ENCODE assay signal across 35 mouse cellular contexts in genomic region chr14:114038611-114039312, GRCm38 (mm10).
"Had no signal": no experiment of that assay in that cellular context is flagged by ENCODE, and none has a peak within 500 bp of the region (broad histone marks: within the 10 kb centered on the region; RNA-seq: fewer than 3 reads in every experiment).

No protein-coding gene starts in this region.

- DNase-seq: heart, postnatal 10 days; heart, postnatal 14 days; heart, postnatal 36 days; heart, postnatal 4 days; kidney, adult 11 months; kidney, adult 18-20 months; kidney, adult 2 months; kidney, adult 8-10 months; kidney, adult 9 months; kidney, postnatal 10 days; kidney, postnatal 14 days; kidney, postnatal 25 days; kidney, postnatal 36 days; kidney, postnatal 4 days; layer of hippocampus, adult 9-11 months; layer of hippocampus, postnatal 36 days had no signal

- H3K9ac ChIP-seq: heart, embryonic 12.5 days; heart, embryonic 13.5 days; heart, embryonic 15.5 days; hindbrain, embryonic 12.5 days; hindbrain, embryonic 13.5 days; hindbrain, embryonic 14.5 days; hindbrain, embryonic 15.5 days; intestine, embryonic 15.5 days; kidney, embryonic 15.5 days had no signal

- H3K4me3 ChIP-seq: heart, embryonic 12.5 days; heart, embryonic 13.5 days; heart, embryonic 15.5 days; hindbrain, embryonic 10.5 days; hindbrain, embryonic 12.5 days; hindbrain, embryonic 13.5 days; hindbrain, embryonic 15.5 days; intestine, embryonic 15.5 days; kidney, embryonic 15.5 days; layer of hippocampus, adult 2 months; left cerebral cortex, adult 2 months had no signal

- H3K4me2 ChIP-seq: heart, embryonic 11.5 days; heart, embryonic 12.5 days; heart, embryonic 13.5 days; heart, embryonic 15.5 days; hindbrain, embryonic 12.5 days; hindbrain, embryonic 13.5 days; hindbrain, embryonic 14.5 days; hindbrain, embryonic 15.5 days; intestine, embryonic 15.5 days; kidney, embryonic 15.5 days had no signal

- H3K9me3 ChIP-seq: heart, embryonic 13.5 days; hindbrain, embryonic 10.5 days; hindbrain, embryonic 13.5 days; hindbrain, embryonic 15.5 days; intestine, embryonic 15.5 days; kidney, embryonic 15.5 days had no signal

- H3K27me3 ChIP-seq: heart, embryonic 12.5 days; heart, embryonic 13.5 days; heart, embryonic 15.5 days; hindbrain, embryonic 12.5 days; hindbrain, embryonic 13.5 days; hindbrain, embryonic 15.5 days; intestine, embryonic 15.5 days; kidney, embryonic 15.5 days had no signal

- H3K4me1 ChIP-seq: heart, embryonic 12.5 days; heart, embryonic 13.5 days; heart, embryonic 15.5 days; hindbrain, embryonic 10.5 days; hindbrain, embryonic 12.5 days; hindbrain, embryonic 13.5 days; hindbrain, embryonic 15.5 days; intestine, embryonic 15.5 days; kidney, embryonic 15.5 days had no signal

- H3K27ac ChIP-seq: heart, embryonic 13.5 days; heart, embryonic 15.5 days; hindbrain, embryonic 10.5 days; hindbrain, embryonic 12.5 days; hindbrain, embryonic 13.5 days; hindbrain, embryonic 14.5 days; hindbrain, embryonic 15.5 days; hindbrain, postnatal 0 days; intestine, embryonic 15.5 days; kidney, embryonic 15.5 days; kidney, postnatal 0 days; layer of hippocampus, adult 2 months; left cerebral cortex, adult 2 months had no signal

- H3K36me3 ChIP-seq: heart, embryonic 12.5 days; heart, embryonic 13.5 days; heart, embryonic 15.5 days; hindbrain, embryonic 10.5 days; hindbrain, embryonic 12.5 days; hindbrain, embryonic 13.5 days; hindbrain, embryonic 15.5 days; intestine, embryonic 15.5 days; kidney, embryonic 15.5 days had no signal

- ATAC-seq: hindbrain, embryonic 16.5 days; hindbrain, postnatal 0 days; inflammation-experienced regulatory T-cells, adult 6 months; intestine, embryonic 15.5 days; intestine, embryonic 16.5 days; intestine, postnatal 0 days had no signal
